Mouse (Mus musculus): ENCODE results near the gene Scly. TPM values are rescaled to one million over a fixed set of nuclear protein-coding genes. Genes with fewer than 3 reads are reported as not detected.

Gene Scly
- total RNA-seq, 2 experiments from 2014 or later = 12.7 to 13.4 TPM

DNA sequence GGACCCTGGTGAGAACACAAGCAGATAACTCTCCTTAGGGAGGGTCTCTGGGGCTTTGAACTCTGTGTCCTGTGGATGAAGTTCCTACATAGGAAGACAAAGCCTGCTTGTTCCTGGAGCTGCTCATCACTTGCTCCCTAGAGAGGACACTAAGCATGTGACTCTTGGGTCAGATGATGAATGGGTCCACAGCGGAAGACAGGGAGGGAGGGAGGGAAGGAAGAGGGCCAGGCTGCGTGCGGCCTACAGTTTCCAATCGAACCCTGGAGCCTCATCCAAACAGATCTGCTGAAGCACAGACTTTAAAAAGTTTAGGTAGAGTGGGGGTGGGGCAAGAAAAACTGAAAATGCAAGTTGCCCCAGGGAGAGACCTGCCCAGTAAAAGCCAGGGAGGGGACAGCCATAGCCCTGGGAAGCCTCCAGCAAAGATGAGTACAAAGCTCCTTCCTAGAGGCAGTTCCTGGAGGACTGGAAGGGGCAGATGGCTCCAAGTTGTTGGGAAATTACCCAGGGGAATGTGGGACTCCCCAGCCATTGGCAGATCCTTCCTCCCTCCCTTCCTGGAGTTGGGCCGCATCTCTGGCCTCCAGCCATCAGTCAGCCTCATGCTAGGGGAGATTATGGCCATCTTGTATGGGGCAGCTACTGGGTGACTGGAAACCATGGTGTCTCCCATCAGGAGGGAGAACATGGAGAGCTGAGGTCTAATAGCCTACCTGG, 1.7 kb downstream of the Scly start:
- DNase-seq (ENCODE audit: low spot score in 2 of 2) = no peak

DNA sequence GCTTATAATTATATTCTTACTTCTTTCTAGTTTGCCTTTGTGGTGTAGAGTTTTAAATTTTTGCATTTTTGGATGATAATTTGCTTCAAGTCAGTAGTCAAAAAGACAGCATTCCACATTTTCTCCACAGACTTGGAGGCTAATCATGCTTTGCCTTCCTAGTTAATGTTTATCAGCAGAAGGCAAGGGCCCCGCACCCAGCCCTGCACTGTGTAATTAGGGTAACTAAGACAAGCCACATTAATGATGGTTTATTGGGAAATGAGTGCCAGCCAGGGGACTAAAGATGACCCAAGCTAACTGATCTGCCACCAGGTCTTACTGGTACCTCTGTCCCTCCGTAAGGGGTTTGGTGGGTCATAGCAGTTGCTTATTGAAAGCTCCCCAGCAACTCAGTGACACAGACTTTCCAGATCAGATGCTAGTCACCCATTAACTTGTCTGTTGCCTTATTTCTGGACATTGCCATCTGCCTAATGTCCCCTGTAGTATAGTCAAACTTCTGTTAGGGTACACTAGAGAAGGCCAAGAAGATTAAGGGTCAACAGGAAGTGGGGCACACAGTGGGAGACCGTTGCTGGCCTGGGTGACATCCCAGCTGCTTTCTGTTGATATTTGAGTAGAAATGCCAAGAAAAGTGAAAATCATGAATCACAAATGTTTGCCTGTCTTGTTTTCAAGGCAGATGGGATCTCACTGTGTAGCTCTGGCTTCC, 3.2 kb downstream of the Scly start:
- DNase-seq (ENCODE audit: low spot score in 2 of 2) = no peak

GRCm38 (mm10) chr1:91302021-91302420, 3.9 kb downstream of the Scly start:
- DNase-seq (ENCODE audit: low spot score in 2 of 2) = no peak

DNA sequence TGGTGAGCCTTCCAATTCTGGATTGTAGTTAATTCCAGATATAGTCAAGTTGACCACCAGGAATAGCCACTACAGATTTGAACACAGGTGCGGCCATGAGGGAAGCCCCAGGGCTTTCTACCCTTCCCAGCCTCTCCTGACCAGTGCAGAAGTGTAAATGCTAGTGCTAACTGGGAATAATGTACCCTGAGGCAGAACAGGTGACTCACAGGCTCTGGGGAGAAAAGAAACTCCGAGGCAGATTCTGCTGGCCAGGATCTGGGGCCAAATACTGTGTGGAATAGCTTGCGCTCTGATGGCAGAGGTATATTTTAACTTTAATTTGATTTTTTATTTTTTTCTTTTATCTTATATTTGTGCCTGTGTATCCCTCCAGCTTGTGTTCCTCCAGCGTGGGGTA, 6.5 kb downstream of the Scly start:
- no peak for DNase-seq (ENCODE audit: low spot score in 2 of 2)

GRCm38 (mm10) chr1:91309366-91310085, 11.4 kb downstream of the Scly start:
- DNase-seq (ENCODE audit: low spot score in 2 of 2) = no peak

- DNase-seq (ENCODE audit: low spot score in 2 of 2) = no peak
These were observed 14.1 kb downstream of the Scly start for GRCm38 (mm10) chr1:91312273-91312672.

- DNase-seq (ENCODE audit: low spot score in 2 of 2) = no peak
These were observed 15.1 kb downstream of the Scly start for GRCm38 (mm10) chr1:91313251-91313650.

DNA sequence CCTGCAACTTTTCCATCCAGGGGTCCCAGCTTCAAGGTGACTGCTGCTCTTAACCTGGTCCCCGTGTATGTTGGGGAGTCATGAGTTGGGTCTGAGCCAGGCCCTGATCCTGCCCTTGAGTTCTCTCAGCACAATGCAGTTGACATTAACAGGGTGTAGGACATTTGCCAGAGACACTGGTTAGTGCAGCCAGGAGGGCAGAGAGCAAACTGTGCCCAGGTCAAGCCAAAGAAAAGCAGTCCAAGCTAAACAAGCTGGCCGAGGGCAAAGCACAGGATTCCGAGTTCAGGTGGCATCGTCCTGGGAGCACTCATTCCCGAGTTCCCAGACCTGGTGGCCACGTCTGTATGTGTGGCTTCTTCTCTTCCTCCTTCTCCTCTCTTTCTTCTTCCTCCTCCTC, 19.5 kb downstream of the Scly start:
- DNase-seq (ENCODE audit: low spot score in 2 of 2) = no peak

DNA sequence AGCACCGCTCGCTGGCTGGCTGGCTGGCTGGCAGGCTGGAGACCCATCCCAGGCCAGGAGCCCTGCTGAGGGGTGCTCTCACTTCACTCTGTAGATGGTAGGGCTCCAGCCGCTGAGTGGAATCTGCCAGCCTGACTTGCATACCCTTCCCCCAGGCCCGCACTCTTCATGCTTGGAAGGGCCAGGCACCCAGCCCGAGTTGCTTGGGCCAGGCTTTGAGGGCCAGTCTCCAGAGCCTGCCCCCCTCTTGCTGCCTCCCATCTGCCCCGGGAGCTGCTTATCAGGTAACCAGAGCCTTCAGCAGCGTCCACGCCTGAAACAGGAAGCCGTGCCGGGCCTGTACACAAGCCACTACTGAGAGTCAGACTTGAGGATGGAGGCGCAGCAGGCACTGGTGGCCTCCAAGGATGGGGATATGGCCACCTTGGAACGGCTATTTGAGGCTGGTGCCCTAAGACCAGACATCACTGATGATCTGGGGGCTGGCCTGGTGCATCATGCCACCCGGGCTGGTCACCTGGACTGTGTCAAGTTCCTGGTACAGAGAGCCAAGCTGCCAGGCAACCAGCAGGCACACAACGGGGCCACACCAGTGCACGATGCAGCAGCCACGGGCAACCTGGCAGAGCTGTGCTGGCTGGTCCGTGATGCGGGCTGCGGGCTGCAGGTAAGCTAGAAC, 23.8 kb downstream of the Scly start, which contains the start of gene Espnl:
Espnl (plus strand) TSS at position 316 of the 679 bp plus-strand sequence.
- no peak for DNase-seq (ENCODE audit: low spot score in 2 of 2)

DNA sequence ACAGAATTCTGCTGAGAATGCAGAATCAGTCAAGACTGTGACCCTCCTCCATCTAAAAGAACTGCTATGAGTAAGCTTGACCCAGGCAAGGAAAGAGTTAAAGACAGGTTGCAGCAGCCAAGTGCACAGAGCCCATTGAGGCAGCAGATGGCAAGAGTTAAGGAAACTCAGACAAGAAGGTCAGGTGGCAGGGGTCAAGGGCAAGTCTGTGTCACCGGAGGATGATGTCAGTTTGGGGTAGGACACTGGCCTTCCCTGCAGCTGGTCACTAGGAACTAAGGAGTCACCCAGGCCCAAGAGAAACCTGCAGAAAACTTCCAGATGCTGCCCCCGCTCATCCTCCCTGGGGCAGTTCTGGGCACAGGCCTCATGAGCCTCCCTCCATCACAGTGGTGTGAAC, 26.5 kb downstream of the Scly start:
- no peak for DNase-seq (ENCODE audit: low spot score in 2 of 2)

DNA sequence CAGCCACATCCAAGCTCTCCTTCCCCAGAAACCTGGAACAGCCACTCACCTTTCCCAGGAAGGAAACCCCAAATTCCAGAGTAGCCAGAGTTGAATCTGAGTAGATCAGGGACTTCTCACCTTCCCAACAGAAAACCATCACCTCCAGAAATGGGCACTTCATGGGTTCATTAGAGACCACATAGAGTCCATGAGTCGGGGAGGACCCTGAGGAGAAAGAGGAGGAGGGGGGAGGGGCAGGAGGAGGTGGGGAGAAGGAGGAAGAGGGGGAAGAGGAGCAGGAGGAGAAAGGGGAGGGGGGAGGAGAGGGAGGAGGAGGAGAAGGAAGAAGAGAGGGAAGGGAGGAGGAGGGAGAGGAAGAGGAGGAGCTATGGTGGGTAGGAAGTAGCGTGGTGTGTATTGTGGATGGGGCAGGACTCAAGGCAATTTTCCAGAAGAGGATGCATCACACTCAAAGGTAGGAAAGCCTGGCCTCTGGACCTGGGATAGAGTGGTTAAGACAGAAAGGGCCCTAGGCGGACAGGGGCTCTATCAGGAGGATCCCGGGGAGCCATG, 27.4 kb downstream of the Scly start:
- DNase-seq (ENCODE audit: low spot score in 2 of 2) = no peak

GRCm38 (mm10) chr1:91332102-91332501, 34.0 kb downstream of the Scly start:
- peak in 1 of 2 experiments; percentile 20 for DNase-seq (ENCODE audit: low spot score in 2 of 2)

GRCm38 (mm10) chr1:91333582-91333981, 35.4 kb downstream of the Scly start:
- DNase-seq (ENCODE audit: low spot score in 2 of 2) = no peak

DNA sequence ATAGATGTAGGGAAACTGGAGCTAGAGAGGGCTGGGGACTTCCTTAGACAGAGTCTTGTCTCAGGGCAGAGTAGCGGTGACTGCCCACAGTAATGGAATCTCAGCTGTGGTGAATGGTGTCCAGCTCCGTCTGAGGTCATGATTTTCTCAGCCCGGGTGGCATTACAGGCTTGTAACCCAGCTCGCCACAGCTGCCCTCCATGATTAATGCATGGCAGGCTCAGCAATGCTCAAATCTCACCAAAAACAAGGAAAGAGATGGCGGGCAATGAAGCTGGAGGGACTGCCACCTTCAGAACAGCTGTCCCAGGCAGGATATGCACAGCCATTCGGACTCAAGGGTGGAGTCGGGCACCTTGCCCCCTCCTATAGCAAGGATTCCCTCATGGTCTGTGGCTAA, 39.2 kb downstream of the Scly start:
- no peak for DNase-seq (ENCODE audit: low spot score in 2 of 2)

GRCm38 (mm10) chr1:91344001-91344400, 45.9 kb downstream of the Scly start:
- no peak for DNase-seq (ENCODE audit: low spot score in 2 of 2)

DNA sequence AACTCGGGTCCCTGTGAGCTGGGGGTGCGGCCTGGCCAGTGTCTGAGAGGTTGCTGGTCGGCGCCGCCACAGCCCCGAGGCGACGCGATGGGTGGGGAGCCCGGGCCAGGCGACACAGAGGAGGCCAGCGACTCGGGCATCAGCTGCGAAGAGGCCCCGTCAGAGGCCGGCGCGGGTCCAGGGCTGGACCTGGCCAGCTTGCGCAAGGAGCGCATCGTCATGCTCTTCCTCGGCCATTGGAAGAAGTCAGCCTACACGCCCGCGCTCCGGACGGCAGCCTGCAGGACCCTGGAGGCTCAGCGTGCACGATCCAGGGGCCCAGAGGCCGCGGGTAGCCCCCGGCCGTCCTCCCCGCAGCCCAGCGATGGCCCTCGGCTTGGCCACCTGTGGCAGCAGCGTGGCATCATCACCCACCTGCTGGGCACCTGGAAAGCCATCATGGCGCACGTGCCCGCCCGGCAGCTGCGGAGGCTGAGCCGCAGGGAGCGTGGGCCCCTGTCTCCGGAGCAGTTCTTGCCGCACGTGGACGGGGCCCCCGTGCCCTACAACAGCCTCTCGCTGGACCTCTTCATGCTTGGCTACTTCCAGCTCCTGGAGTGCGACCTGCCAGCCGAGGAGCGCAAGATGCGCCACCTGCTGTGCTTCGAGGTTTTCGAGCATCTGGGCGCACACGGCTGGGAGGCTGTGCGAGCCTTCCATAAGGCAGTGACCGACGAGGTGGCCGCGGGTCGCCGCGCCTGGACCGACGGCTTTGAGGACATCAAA, 47.0 kb downstream of the Scly start:
- no peak for DNase-seq (ENCODE audit: low spot score in 2 of 2)

DNA sequence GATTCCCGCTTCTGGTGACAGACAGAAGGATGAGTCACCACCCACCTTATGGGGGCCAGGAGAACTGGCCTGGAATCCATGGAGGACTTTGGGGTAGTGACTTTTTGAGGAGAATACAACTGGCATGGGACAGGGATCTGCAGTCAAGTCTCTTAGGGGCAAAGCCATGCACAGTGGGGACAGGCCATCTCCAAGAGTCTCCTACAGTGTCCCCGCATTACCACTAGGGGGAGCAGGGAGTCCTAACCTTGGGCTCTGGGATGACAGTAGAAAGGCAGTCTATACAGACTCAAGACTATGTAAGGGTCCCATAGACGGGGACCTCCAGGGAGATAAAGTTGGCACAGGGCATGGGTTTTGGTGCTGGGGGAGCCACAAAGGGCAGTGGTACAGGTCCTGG, 48.8 kb downstream of the Scly start:
- DNase-seq (ENCODE audit: low spot score in 2 of 2) = peak; percentile 47 to 54

DNA sequence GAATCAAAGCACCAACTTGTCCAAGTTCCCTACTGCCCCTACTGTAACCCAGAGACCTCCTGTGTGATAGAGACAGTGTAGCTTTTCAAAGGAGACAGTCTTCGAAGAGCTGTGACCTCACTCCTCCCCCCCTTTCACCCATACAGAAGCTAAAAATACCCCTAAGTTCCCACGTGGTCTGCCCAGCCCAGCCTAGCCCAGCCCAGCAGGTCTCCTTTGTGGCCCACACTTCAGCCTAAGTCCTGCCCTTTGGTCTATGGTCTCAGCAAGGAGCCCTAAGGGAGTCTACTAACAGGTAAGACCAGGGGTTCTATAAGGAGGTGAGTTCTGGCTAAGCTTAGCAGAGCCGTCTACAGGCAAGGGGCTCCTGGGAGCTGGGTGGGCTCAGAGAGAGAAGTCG, 52.7 kb downstream of the Scly start, which contains the start of gene Klhl30:
Klhl30 (plus strand) TSS at position 176 of the 400 bp plus-strand sequence.
- DNase-seq (ENCODE audit: low spot score in 2 of 2) = no peak

DNA sequence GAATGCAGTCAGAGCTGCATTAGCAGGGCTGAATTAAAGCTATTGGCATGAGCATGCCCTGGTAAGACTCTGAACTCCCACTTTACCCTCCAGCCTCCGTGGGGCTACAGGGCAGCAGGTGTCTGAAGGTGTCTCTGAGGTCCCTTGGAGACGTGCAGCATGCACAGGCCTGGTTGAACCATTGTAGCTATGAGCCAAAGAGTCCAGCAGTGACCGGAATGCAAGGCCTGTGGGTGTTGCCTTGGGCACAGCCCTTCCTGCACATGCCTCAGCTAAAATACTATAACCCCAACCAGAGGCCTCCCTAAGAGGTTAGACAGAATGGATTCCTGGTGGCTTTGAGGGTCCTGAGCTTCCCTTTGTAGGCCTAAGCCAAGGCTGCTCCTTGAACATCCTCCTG, 53.1 kb downstream of the Scly start:
- DNase-seq (ENCODE audit: low spot score in 2 of 2) = no peak

DNA sequence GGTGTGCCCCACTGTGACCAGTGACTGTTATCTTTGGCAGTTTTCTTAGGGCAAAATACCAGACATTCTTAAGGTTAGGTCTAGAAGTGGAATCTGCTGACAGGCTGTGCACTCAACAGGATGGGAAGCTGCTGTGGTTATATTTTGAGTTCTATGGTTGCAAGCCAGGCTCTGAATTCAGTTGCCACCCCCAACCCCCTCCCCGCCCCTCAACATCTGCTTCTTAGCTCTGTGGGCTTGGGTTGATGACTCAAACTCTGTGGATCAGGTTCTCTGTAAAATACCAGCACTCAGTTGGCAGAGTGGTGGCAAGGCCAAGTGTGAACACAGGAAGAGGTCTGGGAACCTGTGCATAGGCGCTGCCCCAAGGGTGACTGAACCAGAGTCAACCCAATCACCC, 54.1 kb downstream of the Scly start:
- DNase-seq (ENCODE audit: low spot score in 2 of 2) = no peak
